Mouse (Mus musculus) myocyte (in vitro differentiated cells): Measurements from ENCODE around the gene Ctnnbl1. TPM values are rescaled to one million over a fixed set of nuclear protein-coding genes. Genes with fewer than 3 reads are reported as not detected.

ENCODE experiments used
- H3K27me3 ChIP-seq: one replicate; pipeline ENCODE4 v1.6.1; 2011; ENCODE audit not compliant: control insufficient read depth, insufficient read depth, insufficient read length
- H3K36me3 ChIP-seq: one replicate; pipeline ENCODE4 v1.6.1; 2011; ENCODE audit not compliant: control insufficient read depth, insufficient read depth
- H3K4me2 ChIP-seq: one replicate; pipeline ENCODE4 v1.6.1; 2011; ENCODE audit warnings: low read depth, control low read depth
- H3K4me3 ChIP-seq: one replicate; pipeline ENCODE4 v1.5.1; 2011; ENCODE audit warnings: mild to moderate bottlenecking, control low read depth, moderate library complexity
- H3K79me2 ChIP-seq: one replicate; pipeline ENCODE4 v1.6.1; 2011; ENCODE audit not compliant: control insufficient read depth, insufficient read depth
- H3ac ChIP-seq: one replicate; pipeline ENCODE4 v1.6.1; 2011; ENCODE audit not compliant: control insufficient read depth, insufficient read length
- CEBPB ChIP-seq: IDR thresholded peaks from 2 replicates; pipeline ENCODE4 v1.6.1; 2011; ENCODE audit warnings: mild to moderate bottlenecking, moderate library complexity; ENCODE audit not compliant: poor library complexity, insufficient read depth, severe bottlenecking
- E2F4 ChIP-seq: IDR thresholded peaks from one replicate; pipeline ENCODE4 v1.6.1; 2011; ENCODE audit warnings: mild to moderate bottlenecking, control low read depth, moderate library complexity; ENCODE audit not compliant: insufficient read depth
- MAX ChIP-seq: IDR thresholded peaks from one replicate; pipeline ENCODE4 v1.6.1; 2011; ENCODE audit warnings: low read depth, mild to moderate bottlenecking, control low read depth
- MYOD1 ChIP-seq, 3 experiments: IDR thresholded peaks; one replicate each; pipeline ENCODE4 v1.6.1; 2011; ENCODE audit warnings: control low read depth in 2 of 3, low read depth in 2 of 3, mild to moderate bottlenecking in 2 of 3, moderate library complexity in 1 of 3; ENCODE audit not compliant: insufficient read length in 2 of 3, control insufficient read depth in 1 of 3
- MYOG ChIP-seq, 3 experiments: IDR thresholded peaks; one replicate each; pipeline ENCODE4 v1.6.1; 2011; ENCODE audit warnings: control low read depth in 2 of 3, low read depth in 2 of 3, mild to moderate bottlenecking in 2 of 3; ENCODE audit not compliant: insufficient read length in 2 of 3, control insufficient read depth in 1 of 3, insufficient read depth in 1 of 3
- POLR2A ChIP-seq: IDR thresholded peaks from one replicate; pipeline ENCODE4 v1.6.1; 2011; ENCODE audit warnings: low read depth, mild to moderate bottlenecking, control low read depth, moderate library complexity; ENCODE audit not compliant: insufficient read length
- POLR2AphosphoS2 ChIP-seq: IDR thresholded peaks from one replicate; pipeline ENCODE4 v1.6.1; 2011; ENCODE audit warnings: low read depth, control low read depth; ENCODE audit not compliant: insufficient read length
- REST ChIP-seq: IDR thresholded peaks from one replicate; pipeline ENCODE4 v1.6.1; 2011; ENCODE audit warnings: mild to moderate bottlenecking, control low read depth, moderate library complexity; ENCODE audit not compliant: insufficient read depth, insufficient read length
- SRF ChIP-seq: IDR thresholded peaks from one replicate; pipeline ENCODE4 v1.6.1; 2011; ENCODE audit warnings: low read depth; ENCODE audit not compliant: control insufficient read depth, insufficient read length
- TCF12 ChIP-seq: IDR thresholded peaks from one replicate; pipeline ENCODE4 v1.6.1; 2011; ENCODE audit warnings: mild to moderate bottlenecking, control low read depth; ENCODE audit not compliant: poor library complexity, insufficient read depth, severe bottlenecking
- TCF3 ChIP-seq: IDR thresholded peaks from one replicate; pipeline ENCODE4 v1.6.1; 2011; ENCODE audit warnings: low read depth, control low read depth; ENCODE audit not compliant: insufficient read length
- USF1 ChIP-seq: IDR thresholded peaks from one replicate; pipeline ENCODE4 v1.6.1; 2011; ENCODE audit warnings: low read depth, mild to moderate bottlenecking, control low read depth, moderate library complexity
- polyA plus RNA-seq: library from polyadenylated mRNA; unstranded; fragments of >200 nt; fragmentation: generic; extraction: Trizol; gene quantifications from one replicate; pipeline ENCODE4 v1.2.1, GENCODE M21; 2012; ENCODE audit warnings: missing spikeins

The Ctnnbl1 gene
- polyA plus RNA-seq, 1 experiment, result 35.0 TPM

GRCm38 (mm10) chr2:157747989-157748388 is 10.8 kb downstream of the Ctnnbl1 start:
- Histone ChIP-seq H3K27me3 (no peaks in the 10 kb centered on the region), H3K36me3 (no peaks in the 10 kb centered on the region), H3K4me2 (no peak overlapping the region), H3K79me2 (no peaks in the 10 kb centered on the region), H3ac (no peak overlapping the region), H3K4me3 (no peak overlapping the region)
- no peak for TF ChIP-seq TCF3
- no peak for TF ChIP-seq REST
- TF ChIP-seq POLR2AphosphoS2, result no peak
- no peak for TF ChIP-seq USF1
- no peak for TF ChIP-seq MYOD1 (IDR thresholded peaks at IDR 0.05; ENCODE audit: control insufficient read depth in 1 of 3, insufficient read length in 2 of 3, low read depth in 2 of 3)
- no peak for TF ChIP-seq TCF12
- no peak for TF ChIP-seq SRF
- no peak for TF ChIP-seq MYOG (IDR thresholded peaks at IDR 0.05; ENCODE audit: control insufficient read depth in 1 of 3, insufficient read depth in 1 of 3, insufficient read length in 2 of 3, low read depth in 2 of 3)
- TF ChIP-seq POLR2A, result no peak
- no peak for TF ChIP-seq E2F4
- no peak for TF ChIP-seq MAX
- no peak for TF ChIP-seq CEBPB

- H3K4me2 ChIP-seq, result no peak overlapping the region
These were observed 13.3 kb downstream of the Ctnnbl1 start for GRCm38 (mm10) chr2:157750481-157750880.

GRCm38 (mm10) chr2:157750926-157751588 is 13.9 kb downstream of the Ctnnbl1 start:
- Histone ChIP-seq H3K79me2 (no peaks in the 10 kb centered on the region), H3K4me2 (no peak overlapping the region), H3K4me3 (no peak overlapping the region), H3K27me3 (no peaks in the 10 kb centered on the region), H3K36me3 (no peaks in the 10 kb centered on the region), H3ac (no peak overlapping the region)
- no peak for TF ChIP-seq MAX
- no peak for TF ChIP-seq MYOG (IDR thresholded peaks at IDR 0.05; ENCODE audit: control insufficient read depth in 1 of 3, insufficient read depth in 1 of 3, insufficient read length in 2 of 3, low read depth in 2 of 3)
- no peak for TF ChIP-seq TCF12
- TF ChIP-seq REST, result no peak
- no peak for TF ChIP-seq USF1
- no peak for TF ChIP-seq POLR2A
- TF ChIP-seq MYOD1 (IDR thresholded peaks at IDR 0.05; ENCODE audit: control insufficient read depth in 1 of 3, insufficient read length in 2 of 3, low read depth in 2 of 3), result no peak
- TF ChIP-seq CEBPB, result no peak
- no peak for TF ChIP-seq SRF
- TF ChIP-seq E2F4, result no peak
- TF ChIP-seq POLR2AphosphoS2, result no peak
- TF ChIP-seq TCF3, result no peak

More at GRCm38 (mm10) chr2:157750481-157750880, 13.3 kb downstream of the Ctnnbl1 start:
- TF ChIP-seq POLR2A, result no peak
- TF ChIP-seq REST, result no peak
- TF ChIP-seq POLR2AphosphoS2, result no peak
- TF ChIP-seq MYOG (IDR thresholded peaks at IDR 0.05; ENCODE audit: control insufficient read depth in 1 of 3, insufficient read depth in 1 of 3, insufficient read length in 2 of 3, low read depth in 2 of 3), result no peak
- no peak for TF ChIP-seq SRF
- no peak for TF ChIP-seq MAX
- no peak for TF ChIP-seq MYOD1 (IDR thresholded peaks at IDR 0.05; ENCODE audit: control insufficient read depth in 1 of 3, insufficient read length in 2 of 3, low read depth in 2 of 3)
- TF ChIP-seq TCF3, result no peak
- TF ChIP-seq E2F4, result no peak
- TF ChIP-seq CEBPB, result no peak
- no peak for TF ChIP-seq USF1
- no peaks in the 10 kb centered on the region for H3K79me2 ChIP-seq
- no peaks in the 10 kb centered on the region for H3K27me3 ChIP-seq
- no peak overlapping the region for H3K4me3 ChIP-seq
- no peak overlapping the region for H3ac ChIP-seq
- H3K36me3 ChIP-seq, result no peaks in the 10 kb centered on the region

- H3ac ChIP-seq, result no peak overlapping the region
- no peaks in the 10 kb centered on the region for H3K27me3 ChIP-seq
- no peak overlapping the region for H3K4me3 ChIP-seq
- H3K79me2 ChIP-seq, result no peaks in the 10 kb centered on the region
- no peak overlapping the region for H3K4me2 ChIP-seq
- H3K36me3 ChIP-seq, result no peaks in the 10 kb centered on the region
- no peak for TF ChIP-seq MYOD1 (IDR thresholded peaks at IDR 0.05; ENCODE audit: control insufficient read depth in 1 of 3, insufficient read length in 2 of 3, low read depth in 2 of 3)
- TF ChIP-seq SRF, result no peak
- no peak for TF ChIP-seq MAX
- no peak for TF ChIP-seq TCF12
- TF ChIP-seq POLR2A, result no peak
- no peak for TF ChIP-seq USF1
- TF ChIP-seq REST, result no peak
- TF ChIP-seq CEBPB, result no peak
- no peak for TF ChIP-seq TCF3
- TF ChIP-seq E2F4, result no peak
- TF ChIP-seq MYOG (IDR thresholded peaks at IDR 0.05; ENCODE audit: control insufficient read depth in 1 of 3, insufficient read depth in 1 of 3, insufficient read length in 2 of 3, low read depth in 2 of 3), result no peak
- TF ChIP-seq POLR2AphosphoS2, result no peak
These were observed 14.6 kb downstream of the Ctnnbl1 start for GRCm38 (mm10) chr2:157751589-157752373.
